31 mouse cellular contexts compared by ENCODE assay signal in the genomic region with DNA sequence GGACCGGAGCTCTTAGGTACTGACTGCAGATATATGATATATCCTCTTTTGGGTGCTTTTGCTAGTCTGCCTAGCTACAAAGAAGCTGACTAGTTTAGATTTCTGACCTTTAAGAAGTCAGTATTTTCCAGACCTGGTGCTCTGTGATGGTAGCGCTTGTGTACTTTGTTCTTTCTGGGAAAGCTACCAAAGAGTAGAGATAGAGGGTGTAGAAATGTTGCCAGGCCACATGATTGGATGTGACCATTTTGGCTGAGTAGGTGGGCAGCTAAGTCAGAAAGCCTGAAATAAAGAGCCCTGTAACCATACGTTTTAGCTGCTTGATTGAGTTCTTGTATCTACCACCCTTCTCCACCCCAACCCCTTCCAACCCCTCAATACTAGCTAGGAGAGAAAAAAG.
"Had no signal": no experiment of that assay in that cellular context is flagged by ENCODE, and none has a peak within 500 bp of the region (broad histone marks: within the 10 kb centered on the region; RNA-seq: fewer than 3 reads in every experiment).

No protein-coding gene starts in this region.

- H3K9me3 ChIP-seq: heart, embryonic 15.5 days; hindbrain, embryonic 10.5 days; hindbrain, embryonic 12.5 days; hindbrain, embryonic 13.5 days; hindbrain, embryonic 15.5 days; intestine, embryonic 15.5 days had no signal

- H3K4me3 ChIP-seq: heart, adult 2 months; heart, embryonic 12.5 days; heart, embryonic 13.5 days; heart, embryonic 15.5 days; hindbrain, embryonic 10.5 days; hindbrain, embryonic 12.5 days; hindbrain, embryonic 13.5 days; hindbrain, embryonic 15.5 days; intestine, embryonic 15.5 days; kidney, embryonic 15.5 days; layer of hippocampus, adult 2 months; left cerebral cortex, adult 2 months had no signal

- H3K36me3 ChIP-seq: heart, embryonic 12.5 days; heart, embryonic 13.5 days; heart, embryonic 15.5 days; hindbrain, embryonic 10.5 days; hindbrain, embryonic 12.5 days; hindbrain, embryonic 13.5 days; hindbrain, embryonic 15.5 days; intestine, embryonic 15.5 days; kidney, embryonic 15.5 days had no signal

- H3K4me2 ChIP-seq: heart, embryonic 11.5 days; heart, embryonic 12.5 days; heart, embryonic 13.5 days; heart, embryonic 15.5 days; hindbrain, embryonic 12.5 days; hindbrain, embryonic 13.5 days; hindbrain, embryonic 14.5 days; hindbrain, embryonic 15.5 days; intestine, embryonic 15.5 days; kidney, embryonic 15.5 days had no signal

- H3K27ac ChIP-seq: heart, adult 2 months; heart, embryonic 13.5 days; heart, embryonic 15.5 days; hindbrain, embryonic 10.5 days; hindbrain, embryonic 12.5 days; hindbrain, embryonic 13.5 days; hindbrain, embryonic 14.5 days; hindbrain, embryonic 15.5 days; hindbrain, postnatal 0 days; intestine, embryonic 15.5 days; kidney, embryonic 15.5 days; kidney, postnatal 0 days; layer of hippocampus, adult 2 months; left cerebral cortex, adult 2 months had no signal

- H3K4me1 ChIP-seq: heart, embryonic 12.5 days; heart, embryonic 13.5 days; heart, embryonic 15.5 days; hindbrain, embryonic 12.5 days; hindbrain, embryonic 13.5 days; hindbrain, embryonic 15.5 days had no signal

- ATAC-seq: hindbrain, embryonic 16.5 days; hindbrain, postnatal 0 days; inflammation-experienced regulatory T-cells, adult 6 months; intestine, embryonic 15.5 days; intestine, embryonic 16.5 days; intestine, postnatal 0 days had no signal

- DNase-seq: heart, adult 2 months; heart, postnatal 10 days; heart, postnatal 14 days; heart, postnatal 36 days; heart, postnatal 4 days; kidney, adult 8-10 months; kidney, postnatal 10 days; kidney, postnatal 14 days; kidney, postnatal 25 days; kidney, postnatal 4 days; layer of hippocampus, adult 9-11 months; layer of hippocampus, postnatal 36 days had no signal

- H3K9ac ChIP-seq: heart, embryonic 12.5 days; heart, embryonic 13.5 days; heart, embryonic 15.5 days; hindbrain, embryonic 12.5 days; hindbrain, embryonic 13.5 days; hindbrain, embryonic 14.5 days; hindbrain, embryonic 15.5 days; intestine, embryonic 15.5 days; kidney, embryonic 15.5 days had no signal

- H3K27me3 ChIP-seq: heart, embryonic 12.5 days; heart, embryonic 13.5 days; heart, embryonic 15.5 days; hindbrain, embryonic 12.5 days; hindbrain, embryonic 13.5 days; hindbrain, embryonic 15.5 days; intestine, embryonic 15.5 days had no signal
